Mouse (Mus musculus) E14TG2a.4 (cell line): ENCODE measurements around the gene Ccdc50.

Experiments
- H3K27me3 ChIP-seq: 2 replicates; pipeline ENCODE4 v1.6.1; 2014; ENCODE audit warnings: low read length, control low read depth; ENCODE audit not compliant: insufficient read depth
- H3K36me3 ChIP-seq: 2 replicates; pipeline ENCODE4 v1.6.1; 2014; ENCODE audit warnings: low read length, control low read depth; ENCODE audit not compliant: insufficient read depth
- H3K4me1 ChIP-seq: replicated peaks from 2 replicates; pipeline ENCODE4 v1.6.1; 2014; ENCODE audit warnings: low read depth, low read length, control low read depth
- H3K4me3 ChIP-seq: replicated peaks from 2 replicates; pipeline ENCODE4 v1.5.1; 2014; ENCODE audit warnings: mild to moderate bottlenecking, low read length
- H3K9me3 ChIP-seq: 2 replicates; pipeline ENCODE4 v1.6.1; 2014; ENCODE audit warnings: low read length, control low read depth
- CTCF ChIP-seq: conservative IDR thresholded peaks from 2 replicates; pipeline ENCODE4 v1.5.1; 2014; ENCODE audit warnings: low read length
- NANOG ChIP-seq: IDR thresholded peaks from 2 replicates; pipeline ENCODE4 v1.6.1; 2014; ENCODE audit warnings: borderline replicate concordance, low read length, mixed read lengths
- POU5F1 ChIP-seq: IDR thresholded peaks from 2 replicates; pipeline ENCODE4 v1.6.1; 2014; ENCODE audit warnings: low read length, borderline replicate concordance

The Ccdc50 gene

DNA sequence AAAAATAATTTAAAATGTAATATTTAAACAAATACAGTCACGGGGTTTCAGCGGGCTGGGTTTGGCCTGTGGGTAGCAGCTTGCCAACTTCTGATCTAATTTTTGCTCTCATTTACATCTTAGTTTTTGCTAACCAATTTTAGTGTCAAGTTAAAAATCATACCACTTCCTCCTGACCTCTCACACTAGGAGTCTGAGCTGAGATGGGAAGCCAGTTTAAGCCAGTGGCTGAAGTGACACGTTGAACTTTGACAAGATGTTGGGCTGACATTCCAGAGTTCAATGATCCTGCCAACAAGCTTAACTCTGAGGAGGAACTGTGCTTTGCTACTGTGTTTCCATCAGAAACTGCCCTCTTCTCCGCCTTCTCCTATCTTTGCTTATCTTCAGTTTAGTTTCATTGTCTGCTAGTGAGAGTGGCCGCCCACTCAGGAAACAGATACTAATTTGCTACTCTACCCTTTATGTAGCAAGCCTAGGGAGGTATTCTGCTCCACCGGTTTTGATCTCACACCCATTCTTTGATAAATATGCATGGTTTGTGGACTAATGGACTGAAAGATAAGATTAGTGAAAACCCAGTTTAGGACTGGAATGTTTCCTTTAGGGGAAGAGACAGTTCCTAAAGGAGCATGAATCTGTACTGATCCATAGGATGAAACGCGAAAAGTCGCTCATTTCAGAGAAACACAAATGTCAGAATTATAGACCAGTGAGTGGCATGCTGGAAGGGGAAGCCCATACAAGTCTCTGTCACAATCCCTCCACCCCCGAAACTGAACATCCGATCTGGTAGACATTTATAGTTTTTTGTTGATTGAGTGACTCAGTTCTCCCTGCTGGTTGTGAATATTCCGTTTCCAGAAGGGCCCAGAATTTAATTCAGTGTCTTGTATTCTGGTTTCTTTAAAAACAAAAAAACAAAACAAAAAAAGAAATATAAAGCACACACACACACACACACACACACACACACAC lies 746 bp upstream of the Ccdc50 start:
- Histone ChIP-seq H3K27me3 (peaks cover 6% of the 10 kb centered on the region; the same call in 1 of the 2 replicates), H3K9me3 (no peaks in the 10 kb centered on the region), H3K4me3 (peak overlapping the region; percentile 85), H3K4me1 (peaks cover 18% of the 10 kb centered on the region), H3K36me3 (no peaks in the 10 kb centered on the region)
- TF ChIP-seq NANOG (no peak), POU5F1 (no peak), CTCF (no peak)

GRCm38 (mm10) chr16:27389534-27390282 lies 1.0 kb downstream of the Ccdc50 start:
- Histone ChIP-seq H3K27me3 (peaks cover 6% of the 10 kb centered on the region; the same call in 1 of the 2 replicates), H3K9me3 (no peaks in the 10 kb centered on the region), H3K36me3 (no peaks in the 10 kb centered on the region), H3K4me3 (peak overlapping the region; percentile 85), H3K4me1 (peaks cover 18% of the 10 kb centered on the region)
- TF ChIP-seq POU5F1: no peak
- TF ChIP-seq NANOG: no peak
- no peak for TF ChIP-seq CTCF

GRCm38 (mm10) chr16:27390306-27390705 lies 1.6 kb downstream of the Ccdc50 start:
- TF ChIP-seq NANOG: no peak
- TF ChIP-seq CTCF: no peak
- no peak for TF ChIP-seq POU5F1
- H3K27me3 ChIP-seq: peaks cover 5% of the 10 kb centered on the region; the same call in 1 of the 2 replicates
- H3K36me3 ChIP-seq: no peaks in the 10 kb centered on the region
- H3K9me3 ChIP-seq: no peaks in the 10 kb centered on the region
- 0 out of 2 replicates have a peak overlapping the region, but pooled peaks have one; percentile 85 for H3K4me3 ChIP-seq
- H3K4me1 ChIP-seq: peaks cover 18% of the 10 kb centered on the region

GRCm38 (mm10) chr16:27391845-27392244 lies 3.2 kb downstream of the Ccdc50 start:
- H3K4me3 ChIP-seq: no peak overlapping the region
- TF ChIP-seq CTCF: no peak
- no peak for TF ChIP-seq NANOG
- no peak for TF ChIP-seq POU5F1
- H3K36me3 ChIP-seq: no peaks in the 10 kb centered on the region
- H3K27me3 ChIP-seq: no peaks in the 10 kb centered on the region
- no peaks in the 10 kb centered on the region for H3K9me3 ChIP-seq
- peaks cover 18% of the 10 kb centered on the region for H3K4me1 ChIP-seq

DNA sequence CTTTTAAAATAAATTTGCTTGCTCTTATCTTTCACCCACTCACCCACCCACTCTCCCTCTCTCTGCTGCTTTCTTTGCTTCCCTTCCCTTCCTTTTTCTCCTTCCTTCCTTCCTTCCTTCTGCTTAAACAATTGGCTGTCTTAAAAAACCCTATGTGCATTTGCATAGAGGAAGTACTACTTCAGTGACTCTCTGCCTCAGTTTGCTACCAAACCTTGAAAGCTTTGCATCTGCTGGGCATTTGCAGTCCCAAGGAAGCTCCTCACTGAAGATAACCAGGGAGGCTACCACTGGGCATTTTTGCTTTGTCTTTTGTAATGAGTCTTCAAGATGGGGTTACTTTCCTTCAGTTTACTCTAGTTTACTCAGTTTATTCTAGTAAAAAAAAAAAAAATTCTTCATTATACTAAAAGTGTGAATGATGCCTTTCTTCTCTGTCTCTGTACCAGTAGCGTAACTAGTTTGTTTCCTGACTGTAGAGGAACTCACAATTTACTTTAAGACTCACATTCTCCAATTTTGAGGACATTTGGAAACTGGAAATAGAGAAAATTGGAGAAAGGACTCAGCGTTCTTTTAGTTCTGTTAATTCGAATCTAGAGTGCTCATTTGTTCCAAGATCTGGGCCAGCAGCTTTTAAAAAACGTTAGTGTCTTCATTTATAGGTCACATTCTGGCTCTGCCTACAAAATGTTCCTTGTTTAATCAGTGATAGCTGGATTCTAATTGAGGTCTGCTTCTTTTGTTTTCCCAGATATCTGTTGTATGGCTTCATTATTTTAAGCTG lies 6.8 kb downstream of the Ccdc50 start:
- Histone ChIP-seq H3K4me1 (peaks cover under 1% of the 10 kb centered on the region; the same call in 1 of the 2 replicates), H3K27me3 (no peaks in the 10 kb centered on the region), H3K36me3 (no peaks in the 10 kb centered on the region), H3K9me3 (no peaks in the 10 kb centered on the region), H3K4me3 (no peak overlapping the region)
- TF ChIP-seq NANOG (no peak), POU5F1 (no peak), CTCF (no peak)

- H3K4me3 ChIP-seq: no peak overlapping the region
- no peaks in the 10 kb centered on the region for H3K4me1 ChIP-seq
- H3K9me3 ChIP-seq: no peaks in the 10 kb centered on the region
- no peaks in the 10 kb centered on the region for H3K27me3 ChIP-seq
- TF ChIP-seq NANOG (no peak), POU5F1 (no peak), CTCF (no peak)
- H3K36me3 ChIP-seq: no peaks in the 10 kb centered on the region
Measured at GRCm38 (mm10) chr16:27396951-27397350, 8.3 kb downstream of the Ccdc50 start.

DNA sequence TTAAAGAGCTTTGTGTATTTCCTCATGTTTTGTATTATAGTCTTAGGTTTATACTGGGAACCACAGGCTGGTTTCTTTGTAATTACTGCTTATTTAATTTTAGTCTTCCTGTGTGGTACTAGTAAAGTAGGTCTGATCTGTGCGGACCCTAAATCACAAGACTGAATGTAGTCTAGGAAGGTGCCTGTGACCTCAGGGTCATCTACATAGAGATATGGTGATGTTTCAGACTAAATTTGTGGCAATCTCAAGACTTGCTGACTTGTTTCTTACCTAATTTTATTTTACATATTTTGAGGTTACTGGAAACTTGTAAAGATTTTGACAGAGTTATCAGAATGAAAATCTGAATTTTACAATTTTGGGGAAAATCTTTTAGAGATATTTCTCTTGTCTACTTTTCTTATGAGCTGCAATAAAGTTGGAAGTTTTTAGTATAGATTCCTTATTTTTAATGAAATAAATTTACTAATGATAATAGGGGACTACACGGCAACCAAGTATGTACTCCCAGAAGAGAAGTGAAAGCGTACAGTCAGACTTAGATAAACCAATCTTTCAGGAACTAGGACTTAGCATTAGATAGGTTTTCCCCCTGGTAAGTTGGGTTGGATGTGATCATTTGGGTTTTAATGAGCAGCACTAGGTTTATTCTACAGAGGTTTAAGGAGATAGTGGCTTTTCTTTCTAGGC lies 10.5 kb downstream of the Ccdc50 start:
- Histone ChIP-seq H3K27me3 (no peaks in the 10 kb centered on the region), H3K4me1 (no peaks in the 10 kb centered on the region), H3K9me3 (no peaks in the 10 kb centered on the region), H3K4me3 (no peak overlapping the region), H3K36me3 (no peaks in the 10 kb centered on the region)
- TF ChIP-seq NANOG (no peak), CTCF (no peak), POU5F1 (no peak)

- H3K9me3 ChIP-seq: no peaks in the 10 kb centered on the region
- no peaks in the 10 kb centered on the region for H3K36me3 ChIP-seq
- TF ChIP-seq POU5F1 (no peak), CTCF (no peak), NANOG (no peak)
- no peaks in the 10 kb centered on the region for H3K27me3 ChIP-seq
- H3K4me3 ChIP-seq: no peak overlapping the region
- no peaks in the 10 kb centered on the region for H3K4me1 ChIP-seq
Measured at GRCm38 (mm10) chr16:27399719-27400253, 11.1 kb downstream of the Ccdc50 start.
